Mouse (Mus musculus) heart, embryonic 11.5 days (tissue): ENCODE data around the gene Gp9. TPM values are rescaled to one million over a fixed set of nuclear protein-coding genes. Genes with fewer than 3 reads are reported as not detected.
A peak's percentile ranks its signal among the peaks of the same experiment; 100 is the strongest.

Experiments
- ATAC-seq: fragments of 200-750 bp; cut with Nextera tagmentation; replicated peaks from 2 replicates; pipeline ENCODE4 v1.8.0; 2017; ENCODE audit warnings: moderate library complexity; ENCODE audit not compliant: insufficient number of reproducible peaks, low FRiP score, low TSS enrichment
- H3K27ac ChIP-seq: fragments of 300-500 bp; sonication (generic); 2 replicates; pipeline ENCODE4 v1.5.1; 2014; ENCODE audit warnings: mild to moderate bottlenecking, low read depth, low read length
- H3K27me3 ChIP-seq: fragments of 300-500 bp; sonication (generic); 2 replicates; pipeline ENCODE4 v1.6.1; 2014; ENCODE audit warnings: mild to moderate bottlenecking, low read length, mixed read lengths; ENCODE audit not compliant: control insufficient read depth, insufficient read depth
- H3K36me3 ChIP-seq: fragments of 300-500 bp; sonication (generic); 2 replicates; pipeline ENCODE4 v1.6.1; 2014; ENCODE audit warnings: mild to moderate bottlenecking, low read length, moderate library complexity, mixed read lengths; ENCODE audit not compliant: control insufficient read depth, insufficient read depth
- H3K4me1 ChIP-seq: fragments of 300-500 bp; sonication (generic); 2 replicates; pipeline ENCODE4 v1.6.1; 2014; ENCODE audit warnings: low read length; ENCODE audit not compliant: control insufficient read depth, insufficient read depth
- H3K4me2 ChIP-seq: fragments of 300-500 bp; sonication (generic); 2 replicates; pipeline ENCODE4 v1.6.1; 2014; ENCODE audit warnings: mild to moderate bottlenecking, moderate library complexity
- H3K4me3 ChIP-seq: fragments of 300-500 bp; sonication (generic); 2 replicates; pipeline ENCODE4 v1.5.1; 2014; ENCODE audit warnings: low read depth, low read length
- H3K9ac ChIP-seq: fragments of 300-500 bp; sonication (generic); 2 replicates; pipeline ENCODE4 v1.6.1; 2014; ENCODE audit warnings: mild to moderate bottlenecking, low read depth, low read length, moderate library complexity
- H3K9me3 ChIP-seq: fragments of 300-500 bp; sonication (generic); replicated peaks from 2 replicates; pipeline ENCODE4 v1.6.1; 2016; ENCODE audit warnings: low read length; ENCODE audit not compliant: control insufficient read depth
- whole genome bisulfite sequencing: fragments of 180-500 bp; shearing (Covaris S2); extraction: QIAGEN DNeasy Blood & Tissue Kit; methylation state at CpG from one replicate; pipeline ENCODE4 v1.1.7; 2014; ENCODE audit not compliant: insufficient replicate concordance; 5-methylcytosine and 5-hydroxymethylcytosine counted together
- polyA plus RNA-seq: library from polyadenylated mRNA; unstranded; fragments of >200 nt; fragmentation: Nextera tagmentation; extraction: Ambion mirVana; gene quantifications from 2 replicates; pipeline ENCODE4 v1.2.1, GENCODE M21; 2014

Gene Gp9
- polyA plus RNA-seq, 1 experiment from 2014 or later, result 7.1 TPM

DNA sequence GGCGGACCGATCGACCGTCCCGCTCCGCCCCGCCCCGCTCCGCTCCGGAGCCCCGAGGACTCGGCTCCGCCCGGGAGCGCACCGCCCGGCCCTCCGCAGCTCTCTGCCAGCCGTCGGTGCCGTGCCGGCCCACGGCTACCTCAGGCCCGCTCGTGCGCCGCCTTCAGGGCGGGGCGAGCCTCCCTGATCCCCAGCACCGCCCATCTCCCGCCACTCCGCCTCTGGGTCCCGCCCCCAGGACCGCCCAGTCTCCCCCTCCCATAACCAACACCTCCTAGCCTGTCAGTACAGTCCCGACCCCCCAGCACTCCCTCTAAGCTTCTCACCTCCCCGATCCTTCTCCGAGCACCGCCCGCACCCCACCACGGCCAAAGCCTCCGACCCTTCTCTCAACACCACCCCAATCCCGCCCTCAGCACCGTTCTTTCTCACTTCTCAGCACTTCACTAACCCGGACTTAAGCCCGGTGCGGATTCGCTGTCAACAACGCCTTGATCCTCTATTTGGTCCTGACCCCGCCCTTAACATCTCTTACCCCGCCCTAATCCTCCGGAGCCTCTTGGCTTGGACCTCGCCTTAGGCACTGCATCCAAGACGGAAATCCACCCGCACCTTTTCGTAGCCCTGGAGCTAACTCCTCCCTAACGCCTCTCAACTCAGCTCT is 33.9 kb downstream of the Gp9 start, which contains the start of gene Rab43:
TSS of gene Rab43 (minus strand) at position 490 of the 664 bp plus-strand sequence.
- peak; percentile 95 for ATAC-seq
- Histone ChIP-seq H3K4me1 (peaks cover 8% of the 10 kb centered on the region), H3K9me3 (no peaks in the 10 kb centered on the region), H3K27ac (peak within 1 kb of the TSS; percentile 60), H3K9ac (peak within 1 kb of the TSS; percentile 84), H3K4me3 (peak within 1 kb of the TSS; percentile 80), H3K4me2 (peak within 1 kb of the TSS; percentile 97), H3K27me3 (no peaks in the 10 kb centered on the region), H3K36me3 (peaks cover 3% of the 10 kb centered on the region; the same call in 1 of the 2 replicates)
- WGBS, result 0% methylated on average over 52 of the region's 56 CpGs

DNA sequence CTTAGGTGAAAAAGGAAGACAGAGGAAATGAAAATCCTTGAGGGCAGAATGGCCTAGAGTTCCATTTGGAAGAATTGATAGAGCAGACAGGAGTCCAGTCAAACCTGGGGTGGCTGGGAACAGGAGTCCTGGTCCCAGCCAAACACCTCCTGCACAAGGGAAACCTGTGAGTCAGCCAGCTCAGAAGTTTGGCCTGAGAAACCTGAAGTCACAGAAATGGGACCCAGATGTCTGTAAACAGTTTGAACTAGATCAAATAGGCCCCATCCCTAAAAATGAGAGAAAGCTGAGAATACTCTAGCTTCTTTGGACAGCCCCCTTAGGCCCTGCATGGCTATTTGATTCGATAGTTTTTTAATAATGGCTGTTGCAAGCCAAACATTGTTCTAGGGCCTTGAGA is 34.8 kb downstream of the Gp9 start:
- Histone ChIP-seq H3K9ac (no peak overlapping the region; the same call in 1 of the 2 replicates), H3K9me3 (no peaks in the 10 kb centered on the region), H3K4me2 (peak overlapping the region; percentile 97), H3K4me1 (peaks cover 8% of the 10 kb centered on the region), H3K27ac (no peak overlapping the region), H3K36me3 (peaks cover 5% of the 10 kb centered on the region; the same call in 1 of the 2 replicates), H3K4me3 (peak overlapping the region; percentile 80; the same call in 1 of the 2 replicates), H3K27me3 (no peaks in the 10 kb centered on the region)
- WGBS, result 78% methylated on average over 1 of the region's 1 CpGs
- no peak for ATAC-seq

DNA sequence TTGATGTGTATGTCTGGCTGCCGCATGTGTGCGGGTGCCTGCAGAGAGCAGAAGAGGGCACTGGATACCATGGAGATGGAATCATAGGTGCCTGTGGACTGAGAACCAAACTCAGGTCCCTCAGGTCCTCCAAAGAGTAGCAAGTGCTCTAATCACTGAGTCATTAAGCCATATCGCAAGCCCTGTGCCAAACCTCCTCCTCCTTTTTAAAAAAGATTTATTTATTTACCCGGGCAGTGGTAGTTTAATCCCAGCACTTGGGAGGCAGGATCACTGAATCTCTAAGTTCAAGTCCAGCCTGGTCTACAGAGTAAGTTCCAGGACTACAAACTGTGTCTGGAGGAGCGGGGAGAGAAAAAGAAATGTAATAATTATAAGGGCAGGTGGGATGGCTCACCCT is 36.6 kb downstream of the Gp9 start:
- Histone ChIP-seq H3K4me2 (no peak overlapping the region), H3K27me3 (no peaks in the 10 kb centered on the region), H3K4me3 (no peak overlapping the region), H3K36me3 (peaks cover 9% of the 10 kb centered on the region), H3K27ac (no peak overlapping the region), H3K9me3 (no peaks in the 10 kb centered on the region), H3K9ac (no peak overlapping the region), H3K4me1 (peaks cover 8% of the 10 kb centered on the region)
- WGBS, result 85% methylated on average over 5 of the region's 5 CpGs
- ATAC-seq, result no peak

DNA sequence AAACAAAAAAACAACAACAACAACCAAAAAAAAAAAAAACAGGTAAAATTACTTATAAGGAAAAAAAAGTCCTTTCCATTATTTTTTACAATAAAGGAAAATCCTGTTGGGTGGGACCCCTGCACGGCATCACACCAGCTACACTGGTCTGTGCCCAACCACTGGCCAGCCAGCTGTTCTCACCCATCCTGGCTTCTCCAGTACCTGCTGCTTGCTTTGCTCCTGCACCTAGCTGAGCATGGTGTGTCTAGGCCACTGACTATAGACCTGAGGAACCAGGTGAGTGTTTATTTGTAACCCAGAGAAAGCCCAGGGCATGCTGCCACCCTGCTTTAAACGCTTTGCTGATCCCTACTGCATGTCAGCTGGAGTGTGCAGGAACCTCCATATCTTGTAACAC is 42.5 kb downstream of the Gp9 start:
- no peaks in the 10 kb centered on the region for H3K4me1 ChIP-seq
- no peaks in the 10 kb centered on the region for H3K9me3 ChIP-seq
- no peak for ATAC-seq
- no peak overlapping the region for H3K27ac ChIP-seq
- peaks cover 32% of the 10 kb centered on the region for H3K36me3 ChIP-seq
- no peak overlapping the region for H3K4me2 ChIP-seq
- no peaks in the 10 kb centered on the region for H3K27me3 ChIP-seq
- 92% methylated on average over 2 of the region's 2 CpGs for WGBS
- H3K9ac ChIP-seq, result no peak overlapping the region
- H3K4me3 ChIP-seq, result no peak overlapping the region

Other genes starting within 250 kb of the Gp9 start
- 1.1 and 1.6 TPM in 2 replicates for gene Arhgap25, start 244.8 kb upstream of the Gp9 start, polyA plus RNA-seq
- 1.8 and 3.0 TPM in 2 replicates for gene Prokr1, start 187.3 kb upstream of the Gp9 start, polyA plus RNA-seq
- gene Aplf, start 105.9 kb upstream of the Gp9 start, polyA plus RNA-seq, result 9.3 and 10.1 TPM in 2 replicates
- gene Efcc1, start 47.2 kb upstream of the Gp9 start, polyA plus RNA-seq, result 0.25 TPM in 1 of 2 replicates, not detected in the other
- 6.4 and 6.9 TPM in 2 replicates for gene Rab43, start 34.1 kb downstream of the Gp9 start, polyA plus RNA-seq
- 2.3 TPM in 2 replicates for gene Gm45140, start 57.7 kb downstream of the Gp9 start, polyA plus RNA-seq
- gene Isy1, start 60.7 kb downstream of the Gp9 start, polyA plus RNA-seq, result 28.1 and 36.5 TPM in 2 replicates
- gene Cnbp, start 73.0 kb downstream of the Gp9 start, polyA plus RNA-seq, result 886 and 909 TPM in 2 replicates
- 118 and 151 TPM in 2 replicates for gene Copg1, start 109.7 kb downstream of the Gp9 start, polyA plus RNA-seq
- gene Hmces, start 135.9 kb downstream of the Gp9 start, polyA plus RNA-seq, result 28.5 and 28.7 TPM in 2 replicates
- gene H1fx, start 203.6 kb downstream of the Gp9 start, polyA plus RNA-seq, result 20.4 and 22.7 TPM in 2 replicates